Mouse (Mus musculus) hindbrain, embryonic 11.5 days (tissue): ENCODE results near the gene Trmt11. TPM values are rescaled to one million over a fixed set of nuclear protein-coding genes. Genes with fewer than 3 reads are reported as not detected.
A peak's percentile ranks its signal among the peaks of the same experiment; 100 is the strongest.
"Not testable (repeated sequence)": the region's sequence is repeated elsewhere in the genome, so short reads cannot be mapped to it uniquely, and the experiment has no call there.

Experiments used
- ATAC-seq: fragments of 200-750 bp; cut with Nextera tagmentation; 2 replicates; pipeline ENCODE4 v1.8.0; 2017; ENCODE audit warnings: mild to moderate bottlenecking, moderate TSS enrichment, moderate library complexity; ENCODE audit not compliant: low FRiP score
- DNase-seq: peaks from one replicate; pipeline ENCODE4 v3.0.0-alpha.2; 2015; ENCODE audit warnings: low spot score
- H3K27ac ChIP-seq: fragments of 300-500 bp; sonication (generic); 2 replicates; pipeline ENCODE4 v1.5.1; 2014; ENCODE audit warnings: mild to moderate bottlenecking, low read depth, low read length
- H3K27me3 ChIP-seq: fragments of 300-500 bp; sonication (generic); 2 replicates; pipeline ENCODE4 v1.6.1; 2014; ENCODE audit warnings: mild to moderate bottlenecking, low read length, moderate library complexity, mixed read lengths; ENCODE audit not compliant: control insufficient read depth, insufficient read depth
- H3K36me3 ChIP-seq: fragments of 300-500 bp; sonication (generic); 2 replicates; pipeline ENCODE4 v1.6.1; 2014; ENCODE audit warnings: mild to moderate bottlenecking, low read length, moderate library complexity, mixed read lengths; ENCODE audit not compliant: control insufficient read depth, insufficient read depth
- H3K4me1 ChIP-seq: fragments of 300-500 bp; sonication (generic); replicated peaks from 2 replicates; pipeline ENCODE4 v1.6.1; 2014; ENCODE audit warnings: low read length, mixed read lengths; ENCODE audit not compliant: control insufficient read depth, insufficient read depth
- H3K4me2 ChIP-seq: fragments of 300-500 bp; sonication (generic); replicated peaks from 2 replicates; pipeline ENCODE4 v1.6.1; 2014; ENCODE audit warnings: mild to moderate bottlenecking, low read depth, low read length
- H3K4me3 ChIP-seq: fragments of 300-500 bp; sonication (generic); 2 replicates; pipeline ENCODE4 v1.5.1; 2014; ENCODE audit warnings: low read depth, low read length
- H3K9ac ChIP-seq: fragments of 300-500 bp; sonication (generic); 2 replicates; pipeline ENCODE4 v1.6.1; 2014; ENCODE audit warnings: low read depth, low read length
- H3K9me3 ChIP-seq: fragments of 300-500 bp; sonication (generic); 2 replicates; pipeline ENCODE4 v1.6.1; 2016; ENCODE audit warnings: low read length; ENCODE audit not compliant: control insufficient read depth
- WGBS: fragments of 180-500 bp; shearing (Covaris S2); extraction: QIAGEN DNeasy Blood & Tissue Kit; methylation state at CpG from one replicate; pipeline ENCODE4 v1.1.7; 2014; 5-methylcytosine and 5-hydroxymethylcytosine counted together
- polyA plus RNA-seq: library from polyadenylated mRNA; unstranded; fragments of >200 nt; fragmentation: Nextera tagmentation; extraction: Ambion mirVana; gene quantifications from 2 replicates; pipeline ENCODE4 v1.2.1, GENCODE M21; 2014

Trmt11 gene
- 31.3 TPM in 2 replicates for polyA plus RNA-seq

DNA sequence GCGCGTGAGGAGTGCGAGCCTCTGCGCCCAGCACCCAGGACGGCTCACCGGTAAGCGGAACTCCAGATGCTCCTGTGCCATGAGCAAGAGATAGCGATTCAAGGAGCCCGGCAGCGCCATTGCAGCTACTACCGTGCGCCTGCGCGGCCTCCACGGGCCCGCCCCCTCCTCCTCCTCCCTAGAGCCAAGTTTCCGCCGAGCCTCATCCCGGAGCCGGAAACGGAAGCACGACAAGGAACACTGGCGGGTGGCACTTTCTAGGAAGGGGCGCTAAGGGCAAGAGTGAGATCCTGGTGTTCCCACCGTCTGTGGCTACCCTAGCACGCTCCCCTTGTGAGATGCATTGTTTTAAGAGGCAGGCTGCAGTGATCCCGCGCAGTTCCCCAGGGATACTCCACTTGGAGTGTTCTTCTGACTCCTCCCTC is at the start of gene Trmt11:
Gene Trmt11, minus strand, starts transcription at position 208 of the 425 bp plus-strand sequence.
- no peaks in the 10 kb centered on the region for H3K27me3 ChIP-seq
- peak; percentile 96 for ATAC-seq
- WGBS: under 1% methylated on average over 23 of the region's 28 CpGs
- no peaks in the 10 kb centered on the region; the same call in 1 of the 2 replicates for H3K4me1 ChIP-seq
- peak within 1 kb of the TSS; percentile 86 for H3K4me3 ChIP-seq
- peak within 1 kb of the TSS; percentile 85 for H3K27ac ChIP-seq
- H3K36me3 ChIP-seq: peaks cover 2% of the 10 kb centered on the region; the same call in 1 of the 2 replicates
- peak; percentile 93 for DNase-seq
- H3K4me2 ChIP-seq: peak within 1 kb of the TSS; percentile 48
- H3K9ac ChIP-seq: peak within 1 kb of the TSS; percentile 89
- H3K9me3 ChIP-seq: no peaks in the 10 kb centered on the region

- 49% methylated on average over 2 of the region's 2 CpGs for WGBS
- no peak for ATAC-seq
- no peaks in the 10 kb centered on the region for H3K9me3 ChIP-seq
- H3K36me3 ChIP-seq: no peaks in the 10 kb centered on the region
- H3K27me3 ChIP-seq: no peaks in the 10 kb centered on the region
- H3K9ac ChIP-seq: no peak overlapping the region
- no peaks in the 10 kb centered on the region for H3K4me1 ChIP-seq
- H3K4me3 ChIP-seq: no peak overlapping the region
- no peak overlapping the region for H3K4me2 ChIP-seq
- DNase-seq: no peak
- no peak overlapping the region for H3K27ac ChIP-seq
Observed at GRCm38 (mm10) chr10:30647681-30648080, 47.1 kb upstream of the Trmt11 start.

DNA sequence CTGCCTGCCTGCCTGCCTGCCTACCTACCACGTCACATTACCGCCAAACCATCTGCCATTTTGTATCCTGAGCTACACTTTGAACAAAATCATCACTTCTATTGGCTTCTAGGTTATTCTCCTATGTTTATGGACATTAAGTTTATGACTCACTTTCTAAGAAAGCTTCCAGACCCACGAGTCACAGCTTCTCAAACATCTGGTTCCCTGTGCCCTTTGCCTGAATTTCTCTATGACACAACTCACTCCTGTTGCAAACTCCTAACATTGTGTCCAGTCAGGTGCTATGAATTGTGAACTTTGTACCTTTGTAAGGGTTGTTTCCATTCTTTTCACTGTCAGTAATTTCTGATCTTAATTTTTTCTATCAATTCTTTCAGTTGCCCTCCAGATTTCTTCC is 37.7 kb upstream of the Trmt11 start:
- H3K36me3 ChIP-seq: no peaks in the 10 kb centered on the region
- H3K9ac ChIP-seq: no peak overlapping the region
- H3K27ac ChIP-seq: no peak overlapping the region
- no peak overlapping the region for H3K4me2 ChIP-seq
- no peaks in the 10 kb centered on the region for H3K4me1 ChIP-seq
- DNase-seq (no peak), ATAC-seq (no peak)
- no peaks in the 10 kb centered on the region for H3K9me3 ChIP-seq
- no peaks in the 10 kb centered on the region for H3K27me3 ChIP-seq
- WGBS: 83% methylated on average over 3 of the region's 3 CpGs
- no peak overlapping the region for H3K4me3 ChIP-seq

- not testable (repeated sequence) for H3K4me2 ChIP-seq, ATAC-seq, H3K9ac ChIP-seq, DNase-seq, H3K9me3 ChIP-seq, H3K4me1 ChIP-seq, H3K27ac ChIP-seq, H3K4me3 ChIP-seq, H3K36me3 ChIP-seq, H3K27me3 ChIP-seq
- WGBS: 68% methylated on average over 1 of the region's 1 CpGs
Observed at GRCm38 (mm10) chr10:30636474-30637154, 36.1 kb upstream of the Trmt11 start.

DNA sequence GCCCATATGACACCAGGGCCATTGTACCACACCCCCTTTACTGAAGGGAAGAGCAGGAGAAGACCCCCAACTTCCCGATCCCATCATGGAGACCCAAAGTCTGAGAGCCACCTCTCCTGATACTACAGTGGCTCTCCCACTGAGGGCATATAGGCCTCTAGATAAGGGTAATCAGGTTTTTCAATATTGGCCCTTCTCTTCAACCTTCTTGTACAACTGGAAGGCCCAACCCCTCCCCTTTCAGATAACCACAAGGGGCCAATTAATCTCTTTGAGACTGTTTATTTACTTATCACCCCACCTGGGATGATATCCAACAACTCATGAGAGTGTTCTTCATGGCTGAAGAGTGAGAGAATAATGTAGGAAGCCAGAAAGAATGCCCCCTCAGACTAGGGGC is 32.2 kb upstream of the Trmt11 start:
- no peak overlapping the region for H3K27ac ChIP-seq
- no peaks in the 10 kb centered on the region for H3K4me1 ChIP-seq
- ATAC-seq (no peak), DNase-seq (no peak)
- no peak overlapping the region for H3K4me3 ChIP-seq
- no peaks in the 10 kb centered on the region for H3K9me3 ChIP-seq
- no peaks in the 10 kb centered on the region for H3K36me3 ChIP-seq
- H3K4me2 ChIP-seq: no peak overlapping the region
- 95% methylated on average over 1 of the region's 1 CpGs for WGBS
- H3K9ac ChIP-seq: no peak overlapping the region
- H3K27me3 ChIP-seq: no peaks in the 10 kb centered on the region

DNA sequence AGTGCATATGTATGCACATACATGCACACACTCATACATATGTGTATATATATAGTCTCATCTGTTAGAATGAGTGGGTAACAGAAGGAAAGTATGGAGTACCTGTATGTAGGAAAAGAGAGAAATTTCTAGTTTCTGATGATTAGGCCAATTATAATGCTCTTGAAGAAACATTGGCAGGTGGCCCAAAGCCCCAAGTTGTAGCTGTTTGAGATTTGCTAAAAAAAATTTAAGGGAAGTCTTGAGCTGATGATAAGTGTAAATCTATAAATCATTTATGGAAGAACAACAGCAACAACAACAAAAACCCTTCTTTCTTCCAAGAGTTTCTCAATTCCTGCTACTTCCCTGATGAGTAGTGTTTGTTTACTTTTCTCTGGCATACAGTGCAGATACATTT is 29.4 kb upstream of the Trmt11 start:
- Histone ChIP-seq H3K27ac (no peak overlapping the region), H3K4me2 (no peak overlapping the region), H3K4me3 (no peak overlapping the region), H3K9me3 (no peaks in the 10 kb centered on the region), H3K9ac (no peak overlapping the region), H3K4me1 (no peaks in the 10 kb centered on the region), H3K36me3 (no peaks in the 10 kb centered on the region), H3K27me3 (no peaks in the 10 kb centered on the region)
- DNase-seq: no peak
- no peak for ATAC-seq

GRCm38 (mm10) chr10:30629513-30629912 is 29.0 kb upstream of the Trmt11 start, which contains the start of gene Hint3:
Hint3 (minus strand) TSS chr10:30629632.
- H3K9me3 ChIP-seq: no peaks in the 10 kb centered on the region
- no peaks in the 10 kb centered on the region for H3K36me3 ChIP-seq
- no peaks in the 10 kb centered on the region for H3K27me3 ChIP-seq
- H3K9ac ChIP-seq: no peak within 1 kb of the TSS
- H3K4me2 ChIP-seq: no peak within 1 kb of the TSS
- WGBS: 88% methylated on average over 3 of the region's 3 CpGs
- ATAC-seq (no peak), DNase-seq (no peak)
- H3K27ac ChIP-seq: no peak within 1 kb of the TSS
- H3K4me1 ChIP-seq: no peaks in the 10 kb centered on the region
- H3K4me3 ChIP-seq: no peak within 1 kb of the TSS

DNA sequence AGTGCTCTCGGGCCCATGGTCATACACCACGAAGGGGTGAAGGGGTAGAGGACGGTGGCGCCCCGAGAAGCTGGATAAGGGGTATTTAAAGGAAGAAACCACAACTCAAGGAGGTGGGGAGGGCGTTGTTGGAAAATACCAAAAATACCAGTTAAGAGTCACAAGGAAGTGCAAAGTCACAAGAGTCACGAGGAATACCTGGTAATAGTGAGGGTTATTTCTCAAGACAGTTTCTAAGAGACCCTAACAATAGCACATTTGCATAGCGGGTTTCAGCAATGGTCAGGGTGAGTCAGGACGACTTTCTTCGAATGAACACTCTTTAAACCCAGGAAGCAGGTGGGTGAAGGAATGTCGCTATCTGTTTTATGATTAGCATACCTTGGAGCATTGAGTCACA is 27.9 kb upstream of the Trmt11 start:
- H3K9ac ChIP-seq, DNase-seq, H3K9me3 ChIP-seq, H3K4me1 ChIP-seq, H3K27ac ChIP-seq, H3K36me3 ChIP-seq, ATAC-seq, H3K4me3 ChIP-seq, H3K27me3 ChIP-seq, H3K4me2 ChIP-seq: not testable (repeated sequence)
- WGBS: 92% methylated on average over 11 of the region's 11 CpGs

GRCm38 (mm10) chr10:30627548-30627947 is 27.0 kb upstream of the Trmt11 start:
- Histone ChIP-seq H3K9ac (no peak overlapping the region), H3K27me3 (no peaks in the 10 kb centered on the region), H3K4me3 (no peak overlapping the region), H3K36me3 (no peaks in the 10 kb centered on the region), H3K9me3 (no peaks in the 10 kb centered on the region), H3K27ac (no peak overlapping the region), H3K4me2 (no peak overlapping the region), H3K4me1 (no peaks in the 10 kb centered on the region)
- 55% methylated on average over 1 of the region's 1 CpGs for WGBS
- DNase-seq: no peak
- no peak for ATAC-seq
